Mouse (Mus musculus): ENCODE results near the gene Myo1h. TPM values are rescaled to one million over a fixed set of nuclear protein-coding genes. Genes with fewer than 3 reads are reported as not detected.

The Myo1h gene
- polyA plus RNA-seq, 1 experiment from 2014 or later: 1.9 TPM

DNA sequence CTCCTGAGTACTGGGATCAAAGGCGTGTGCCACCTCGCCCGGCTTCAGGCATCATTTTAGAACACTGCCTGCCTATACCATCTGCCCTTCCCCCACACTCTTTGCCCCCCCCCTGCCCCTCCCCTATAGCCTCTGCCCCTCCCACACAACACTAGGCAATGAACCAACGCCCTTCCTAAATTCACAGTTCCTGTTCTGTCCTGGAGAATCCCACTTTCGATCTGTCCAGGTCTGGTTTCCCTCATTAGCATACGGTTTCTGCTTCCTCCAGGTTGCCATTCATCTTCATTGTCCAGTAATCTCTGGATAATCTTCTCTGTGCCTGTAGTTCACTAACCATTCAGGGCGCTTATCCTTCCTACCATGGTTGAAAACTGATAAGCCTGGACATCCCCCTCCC lies 54.6 kb downstream of the Myo1h start:
- no peak for ATAC-seq (ENCODE audit: insufficient number of reproducible peaks, insufficient read depth, low FRiP score, low TSS enrichment)
- H3K27ac ChIP-seq: no peak overlapping the region
- WGBS: 83% methylated on average over 7 of the region's 7 CpGs

DNA sequence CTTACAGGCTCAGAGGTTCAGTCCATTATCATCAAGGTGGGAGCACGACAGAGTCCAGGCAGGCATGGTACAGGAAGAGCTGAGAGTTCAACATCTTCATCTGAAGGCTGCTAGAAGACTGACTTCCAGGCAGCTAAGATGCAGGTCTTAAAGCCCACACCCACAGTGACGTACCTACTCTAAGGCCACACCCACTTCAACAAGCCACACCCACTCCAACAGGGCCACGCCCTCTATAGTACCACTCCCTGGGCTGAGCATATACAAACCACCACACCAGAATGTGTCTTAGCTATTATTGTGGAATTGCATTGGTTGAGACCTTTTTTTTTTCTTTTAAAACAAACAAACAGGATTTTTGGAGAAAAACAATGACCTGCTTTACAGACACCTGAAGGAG lies 56.6 kb downstream of the Myo1h start:
- Histone ChIP-seq H3K4me3 (no peak overlapping the region), H3K4me2 (replicated peaks) (no peak overlapping the region), H3K4me1 (no peaks in the 10 kb centered on the region), H3K9ac (no peak overlapping the region), H3K27me3 (no peaks in the 10 kb centered on the region), H3K36me3 (no peaks in the 10 kb centered on the region), H3K27ac (no peak overlapping the region), H3K9me3 (no peaks in the 10 kb centered on the region)
- WGBS: 52% methylated on average over 3 of the region's 3 CpGs
- no peak for ATAC-seq (ENCODE audit: insufficient number of reproducible peaks, insufficient read depth, low FRiP score, low TSS enrichment)

More for the DNA sequence above, 54.6 kb downstream of the Myo1h start:
- Histone ChIP-seq H3K9ac (no peak overlapping the region), H3K4me1 (no peaks in the 10 kb centered on the region), H3K4me3 (no peak overlapping the region), H3K27me3 (no peaks in the 10 kb centered on the region), H3K4me2 (replicated peaks) (no peak overlapping the region), H3K9me3 (no peaks in the 10 kb centered on the region), H3K36me3 (no peaks in the 10 kb centered on the region)

DNA sequence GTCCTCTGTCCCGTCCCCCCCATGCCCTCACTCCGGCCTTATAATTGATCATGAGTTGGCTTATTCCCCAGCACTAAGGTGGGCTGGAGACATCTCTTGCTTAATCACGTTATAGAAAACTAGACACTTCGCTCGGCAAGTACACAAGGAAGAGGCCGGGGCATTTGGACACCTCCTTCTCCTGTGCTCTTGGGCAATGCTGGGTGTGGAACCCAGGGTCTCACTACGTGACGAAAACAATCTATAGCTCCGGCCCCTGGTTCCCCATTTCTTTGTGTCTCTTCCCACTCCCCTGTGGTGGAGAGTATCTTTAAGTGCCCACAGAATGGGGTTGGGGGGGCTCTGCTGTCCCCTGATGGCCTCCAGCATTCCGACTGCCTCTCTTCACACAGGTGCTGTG lies 58.0 kb downstream of the Myo1h start:
- H3K27ac ChIP-seq: no peak overlapping the region
- no peaks in the 10 kb centered on the region for H3K36me3 ChIP-seq
- no peaks in the 10 kb centered on the region; the same call in 1 of the 2 replicates for H3K27me3 ChIP-seq
- no peak overlapping the region for H3K4me2 ChIP-seq (replicated peaks)
- ATAC-seq (ENCODE audit: insufficient number of reproducible peaks, insufficient read depth, low FRiP score, low TSS enrichment): no peak
- no peaks in the 10 kb centered on the region for H3K9me3 ChIP-seq
- 83% methylated on average over 10 of the region's 10 CpGs for WGBS
- no peaks in the 10 kb centered on the region for H3K4me1 ChIP-seq
- H3K4me3 ChIP-seq: no peak overlapping the region
- H3K9ac ChIP-seq: no peak overlapping the region

GRCm38 (mm10) chr5:114351490-114351889 lies 62.5 kb downstream of the Myo1h start:
- H3K9ac ChIP-seq: no peak overlapping the region
- no peaks in the 10 kb centered on the region for H3K36me3 ChIP-seq
- H3K27me3 ChIP-seq: no peaks in the 10 kb centered on the region; the same call in 1 of the 2 replicates
- no peak overlapping the region for H3K4me2 ChIP-seq (replicated peaks)
- 66% methylated on average over 10 of the region's 10 CpGs for WGBS
- H3K9me3 ChIP-seq: no peaks in the 10 kb centered on the region
- H3K4me3 ChIP-seq: no peak overlapping the region
- no peak for ATAC-seq (ENCODE audit: insufficient number of reproducible peaks, insufficient read depth, low FRiP score, low TSS enrichment)
- H3K4me1 ChIP-seq: peaks cover 2% of the 10 kb centered on the region; the same call in 1 of the 2 replicates
- no peak overlapping the region for H3K27ac ChIP-seq

DNA sequence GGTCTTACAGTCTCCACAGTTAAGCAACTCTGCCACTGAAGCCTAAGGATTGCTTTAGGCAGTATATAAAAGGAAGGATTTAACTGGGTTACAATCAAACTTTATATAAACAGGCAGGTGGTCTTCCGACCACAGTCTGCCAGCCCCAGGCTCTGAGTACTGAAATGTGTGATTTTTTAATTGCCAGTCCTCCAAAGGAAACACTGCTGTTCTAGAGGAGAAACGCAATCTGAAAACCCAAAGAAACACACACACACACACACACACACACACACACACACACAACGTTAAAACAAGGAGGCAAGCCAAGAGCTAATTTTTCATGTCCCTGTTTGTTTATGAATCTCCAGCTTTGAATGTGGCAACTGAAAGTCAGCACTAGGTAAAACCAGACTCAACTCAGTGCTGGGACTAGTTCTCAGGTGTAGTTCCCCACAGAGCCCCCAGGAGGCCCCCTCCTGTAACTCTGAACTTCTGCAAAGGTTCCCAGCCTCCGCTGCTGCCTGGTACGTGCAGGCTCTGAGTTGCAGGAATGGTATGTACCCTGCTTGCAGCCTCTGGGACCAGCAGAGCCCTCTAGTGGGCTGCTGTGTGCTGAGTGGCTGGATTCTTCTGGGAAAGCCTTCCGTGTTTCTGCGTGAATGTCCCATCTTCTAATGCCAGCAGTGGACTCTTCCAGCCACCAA lies 67.4 kb downstream of the Myo1h start:
- peaks cover 15% of the 10 kb centered on the region for H3K4me1 ChIP-seq
- H3K4me2 ChIP-seq (replicated peaks): peak overlapping the region; percentile 27
- no peaks in the 10 kb centered on the region for H3K9me3 ChIP-seq
- H3K27me3 ChIP-seq: no peaks in the 10 kb centered on the region; the same call in 1 of the 2 replicates
- 0 out of 2 replicates have a peak, but pooled peaks have one; percentile 70 for ATAC-seq (ENCODE audit: insufficient number of reproducible peaks, insufficient read depth, low FRiP score, low TSS enrichment)
- 24% methylated on average over 7 of the region's 7 CpGs for WGBS
- H3K36me3 ChIP-seq: peaks cover 20% of the 10 kb centered on the region
- peak overlapping the region; percentile 3; the same call in 1 of the 2 replicates for H3K9ac ChIP-seq
- H3K27ac ChIP-seq: peak overlapping the region; percentile 52
- H3K4me3 ChIP-seq: no peak overlapping the region

DNA sequence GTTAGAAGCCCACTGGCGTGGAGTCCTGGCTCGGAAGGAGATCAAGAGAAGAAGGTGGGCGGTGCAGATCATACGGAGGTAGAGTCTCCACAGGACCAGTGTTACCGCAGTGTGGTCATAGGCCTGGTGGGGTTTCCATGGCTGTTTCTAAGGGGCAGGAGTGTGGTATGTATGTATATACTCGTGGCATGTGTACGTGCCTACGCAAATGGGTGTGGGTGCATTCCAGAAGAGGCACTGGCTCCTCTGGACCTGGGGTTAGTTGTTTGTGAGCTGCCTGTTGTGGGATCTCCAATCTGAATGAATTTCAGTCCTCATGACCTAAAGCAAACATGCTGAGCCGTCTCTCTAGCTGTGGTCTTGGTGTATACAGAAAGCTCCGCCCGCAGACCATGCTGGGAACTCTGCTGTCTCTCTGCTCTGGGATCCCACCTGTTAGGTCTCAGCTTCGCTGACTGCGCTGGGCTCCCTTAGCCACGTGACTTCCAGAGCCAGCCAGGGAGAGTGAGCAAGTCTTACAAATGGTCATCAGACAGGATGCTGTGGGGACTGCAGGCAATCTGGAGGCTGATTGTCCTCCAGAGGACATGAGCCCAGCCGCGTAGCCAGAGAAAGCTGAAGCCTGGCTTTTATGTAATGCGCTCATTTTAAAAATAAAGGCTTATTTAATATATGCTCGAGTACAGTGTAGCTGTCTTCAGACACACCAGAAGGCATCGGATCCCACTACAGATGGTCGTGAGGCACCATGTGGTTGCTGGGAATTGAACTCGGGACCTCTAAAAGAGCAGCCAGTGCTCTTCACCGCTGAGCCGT lies 68.2 kb downstream of the Myo1h start:
- Histone ChIP-seq H3K9ac (peak overlapping the region; percentile 3; the same call in 1 of the 2 replicates), H3K9me3 (no peaks in the 10 kb centered on the region), H3K36me3 (peaks cover 28% of the 10 kb centered on the region), H3K4me2 (replicated peaks) (peak overlapping the region; percentile 27), H3K27ac (peak overlapping the region; percentile 52), H3K4me1 (peaks cover 15% of the 10 kb centered on the region), H3K27me3 (no peaks in the 10 kb centered on the region), H3K4me3 (no peak overlapping the region)
- 50% methylated on average over 23 of the region's 23 CpGs for WGBS
- 0 out of 2 replicates have a peak, but pooled peaks have one; percentile 35 for ATAC-seq (ENCODE audit: insufficient number of reproducible peaks, insufficient read depth, low FRiP score, low TSS enrichment)

DNA sequence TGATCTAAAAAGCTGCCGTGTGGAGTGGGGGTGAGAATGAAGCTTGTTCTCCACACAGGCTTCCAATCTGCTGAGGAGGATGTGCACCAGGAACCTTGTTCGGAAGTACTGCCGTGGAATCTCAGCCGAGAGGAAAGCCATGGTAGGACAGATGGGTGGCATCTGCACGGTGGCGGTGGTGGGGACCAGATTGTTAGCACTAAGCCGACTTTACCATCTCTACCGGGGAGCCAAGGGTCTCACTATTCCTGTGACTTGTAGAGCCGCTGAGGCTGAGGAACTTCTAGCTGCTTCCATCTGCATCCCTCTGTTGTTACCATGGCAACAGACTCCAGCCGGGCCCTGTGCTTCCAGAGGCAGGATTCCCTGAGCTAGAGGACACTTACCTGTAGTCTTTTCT lies 69.9 kb downstream of the Myo1h start:
- 76% methylated on average over 10 of the region's 10 CpGs for WGBS
- Histone ChIP-seq H3K36me3 (peaks cover 45% of the 10 kb centered on the region), H3K9ac (no peak overlapping the region), H3K9me3 (no peaks in the 10 kb centered on the region), H3K27me3 (no peaks in the 10 kb centered on the region), H3K4me3 (no peak overlapping the region), H3K27ac (no peak overlapping the region; the same call in 1 of the 2 replicates), H3K4me2 (replicated peaks) (no peak overlapping the region), H3K4me1 (peaks cover 15% of the 10 kb centered on the region)
- ATAC-seq (ENCODE audit: insufficient number of reproducible peaks, insufficient read depth, low FRiP score, low TSS enrichment): no peak

DNA sequence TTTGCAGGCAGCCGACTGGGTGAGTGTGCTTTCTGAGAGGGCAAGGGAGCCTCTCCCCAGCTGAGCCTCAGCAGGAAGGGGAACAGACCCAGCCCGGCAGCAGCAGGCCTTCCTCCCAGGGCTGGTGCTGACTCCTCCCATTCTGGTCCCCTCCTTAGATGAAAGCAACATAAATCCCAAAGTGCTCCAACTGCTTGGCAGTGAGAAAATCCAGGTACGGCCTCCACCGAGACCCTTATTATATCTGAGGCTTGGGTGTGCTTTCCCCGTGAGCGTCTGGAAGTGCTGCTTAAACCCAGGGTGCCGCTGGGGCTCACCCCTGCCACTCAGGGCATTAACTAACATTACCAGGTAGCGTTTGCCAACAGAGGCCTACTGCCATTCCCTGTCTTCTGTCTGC lies 70.6 kb downstream of the Myo1h start:
- Histone ChIP-seq H3K4me2 (replicated peaks) (no peak overlapping the region), H3K36me3 (peaks cover 52% of the 10 kb centered on the region), H3K9ac (no peak overlapping the region), H3K4me3 (no peak overlapping the region), H3K4me1 (peaks cover 15% of the 10 kb centered on the region), H3K27ac (no peak overlapping the region; the same call in 1 of the 2 replicates), H3K27me3 (no peaks in the 10 kb centered on the region), H3K9me3 (no peaks in the 10 kb centered on the region)
- 64% methylated on average over 8 of the region's 8 CpGs for WGBS
- ATAC-seq (ENCODE audit: insufficient number of reproducible peaks, insufficient read depth, low FRiP score, low TSS enrichment): no peak

DNA sequence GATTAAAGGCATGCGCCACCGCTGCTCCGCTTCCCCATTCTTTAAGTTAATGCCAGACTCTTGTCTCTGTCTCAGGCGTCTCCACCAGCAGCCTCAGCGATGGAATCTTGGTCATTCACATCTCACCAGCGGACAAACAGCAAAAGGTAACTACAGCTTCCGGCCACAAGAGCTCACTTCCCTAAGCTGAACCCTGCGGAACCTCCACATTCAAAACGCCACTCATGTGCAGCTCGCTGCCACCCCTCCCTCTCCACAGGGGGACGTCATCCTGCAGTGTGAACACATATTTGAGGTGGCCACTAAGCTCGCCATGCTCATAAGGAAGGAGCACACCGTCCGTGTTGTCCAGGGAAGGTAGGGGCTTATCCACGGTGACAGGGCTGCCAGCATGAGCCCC lies 72.0 kb downstream of the Myo1h start:
- ATAC-seq (ENCODE audit: insufficient number of reproducible peaks, insufficient read depth, low FRiP score, low TSS enrichment): no peak
- Histone ChIP-seq H3K27me3 (no peaks in the 10 kb centered on the region), H3K9ac (no peak overlapping the region), H3K4me1 (peaks cover 15% of the 10 kb centered on the region), H3K9me3 (no peaks in the 10 kb centered on the region), H3K4me2 (replicated peaks) (no peak overlapping the region), H3K4me3 (no peak overlapping the region), H3K27ac (no peak overlapping the region), H3K36me3 (peaks cover 66% of the 10 kb centered on the region)
- WGBS: 86% methylated on average over 15 of the region's 15 CpGs

DNA sequence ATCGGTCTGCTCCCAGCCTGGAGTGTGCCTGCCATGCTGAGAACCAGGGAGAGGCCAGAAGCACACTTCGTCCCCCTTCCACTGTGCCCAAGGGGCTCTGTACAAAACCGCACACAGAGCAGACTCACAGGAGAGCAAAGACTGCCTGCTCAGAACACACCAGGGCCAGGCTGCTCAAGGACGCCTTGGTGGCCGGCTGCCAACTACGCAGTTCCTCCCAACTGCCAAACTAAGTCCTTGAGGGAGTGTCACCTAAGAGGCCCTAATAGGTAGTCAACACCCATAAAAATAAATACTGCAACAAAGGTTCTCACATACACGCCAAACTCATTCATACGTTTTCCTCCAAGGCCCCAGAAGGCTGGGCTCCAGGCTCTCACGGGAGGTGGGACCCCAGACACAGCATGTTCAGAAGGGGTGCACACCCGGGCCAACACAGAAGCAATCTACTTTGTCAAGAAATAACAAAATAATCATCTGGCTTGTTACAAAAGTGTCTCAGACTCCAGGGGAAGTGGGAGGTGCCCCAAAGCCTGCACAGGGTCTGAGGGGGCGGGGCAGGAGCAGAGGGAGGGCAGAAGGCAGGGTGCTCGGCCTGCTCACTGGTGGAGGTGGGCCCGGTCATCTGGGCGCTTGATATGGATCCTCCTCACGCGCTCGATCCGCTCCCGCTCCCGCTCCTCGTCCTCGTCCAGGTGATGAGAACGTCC lies 76.2 kb downstream of the Myo1h start:
- 0 out of 2 replicates have a peak, but pooled peaks have one; percentile 29 for ATAC-seq (ENCODE audit: insufficient number of reproducible peaks, insufficient read depth, low FRiP score, low TSS enrichment)
- H3K4me2 ChIP-seq (replicated peaks): no peak overlapping the region
- no peak overlapping the region for H3K4me3 ChIP-seq
- H3K27ac ChIP-seq: no peak overlapping the region
- 90% methylated on average over 23 of the region's 23 CpGs for WGBS
- H3K36me3 ChIP-seq: peaks cover 97% of the 10 kb centered on the region
- peaks cover 14% of the 10 kb centered on the region for H3K4me1 ChIP-seq
- H3K27me3 ChIP-seq: no peaks in the 10 kb centered on the region
- no peaks in the 10 kb centered on the region for H3K9me3 ChIP-seq
- H3K9ac ChIP-seq: no peak overlapping the region

- Histone ChIP-seq H3K4me1 (peaks cover 43% of the 10 kb centered on the region), H3K36me3 (peaks cover 78% of the 10 kb centered on the region), H3K27ac (no peak overlapping the region), H3K9me3 (no peaks in the 10 kb centered on the region), H3K4me3 (no peak overlapping the region), H3K4me2 (replicated peaks) (no peak overlapping the region), H3K9ac (no peak overlapping the region), H3K27me3 (no peaks in the 10 kb centered on the region)
- 92% methylated on average over 14 of the region's 14 CpGs for WGBS
- no peak for ATAC-seq (ENCODE audit: insufficient number of reproducible peaks, insufficient read depth, low FRiP score, low TSS enrichment)
Measured at GRCm38 (mm10) chr5:114368121-114368520, 79.2 kb downstream of the Myo1h start.

Measured in embryonic facial prominence, embryonic 12.5 days (tissue).